Mouse (Mus musculus): ENCODE data around the gene Eva1b. TPM values are rescaled to one million over a fixed set of nuclear protein-coding genes. Genes with fewer than 3 reads are reported as not detected.

Eva1b gene
- total RNA-seq, 4 experiments from 2014 or later, result 2.4 to 5.6 (median 3.1) TPM

DNA sequence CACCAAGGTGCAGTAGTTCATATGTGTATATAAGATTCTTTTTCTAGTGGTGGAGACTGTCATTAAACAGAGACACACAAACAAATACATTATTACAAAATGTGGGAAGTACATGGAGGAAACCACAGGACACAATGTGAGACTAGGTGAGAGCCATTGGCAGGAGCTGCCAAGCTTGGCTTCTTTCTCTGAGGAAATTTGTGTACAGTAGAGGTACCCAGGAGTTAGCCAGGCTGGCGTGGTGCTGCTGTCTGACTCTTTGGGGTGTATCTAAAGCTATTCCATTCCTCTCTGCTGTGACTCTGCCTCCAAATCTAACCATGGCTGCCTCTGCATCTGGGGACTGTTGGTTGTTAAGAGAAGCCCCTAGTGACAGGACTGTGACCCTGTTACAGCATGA, 28.5 kb upstream of the Eva1b start:
- no peak for DNase-seq (ENCODE audit: low spot score in 2 of 2)

DNA sequence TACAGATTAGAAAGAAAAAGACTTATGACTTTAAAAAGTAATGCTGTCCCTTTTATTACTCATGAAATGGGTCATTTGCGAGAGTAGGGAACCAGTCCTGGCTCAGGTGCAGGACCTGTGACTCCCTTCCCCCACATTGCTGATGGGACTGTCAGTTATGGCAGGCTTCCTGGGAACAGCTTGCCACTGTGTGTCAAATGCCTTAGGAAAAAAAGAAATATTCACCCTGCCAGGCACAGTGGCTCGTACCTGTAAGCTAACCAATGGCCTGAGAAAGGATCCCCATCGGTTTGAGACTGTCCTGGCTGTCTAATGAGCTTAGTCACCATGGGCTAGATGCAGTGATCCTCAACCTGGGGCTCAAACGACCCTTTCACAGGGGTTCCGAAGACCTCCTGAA, 27.5 kb upstream of the Eva1b start:
- DNase-seq (ENCODE audit: low spot score in 2 of 2), result no peak

- DNase-seq (ENCODE audit: low spot score in 2 of 2), result no peak
These were observed 27.0 kb upstream of the Eva1b start for GRCm38 (mm10) chr4:126120506-126120905.

DNA sequence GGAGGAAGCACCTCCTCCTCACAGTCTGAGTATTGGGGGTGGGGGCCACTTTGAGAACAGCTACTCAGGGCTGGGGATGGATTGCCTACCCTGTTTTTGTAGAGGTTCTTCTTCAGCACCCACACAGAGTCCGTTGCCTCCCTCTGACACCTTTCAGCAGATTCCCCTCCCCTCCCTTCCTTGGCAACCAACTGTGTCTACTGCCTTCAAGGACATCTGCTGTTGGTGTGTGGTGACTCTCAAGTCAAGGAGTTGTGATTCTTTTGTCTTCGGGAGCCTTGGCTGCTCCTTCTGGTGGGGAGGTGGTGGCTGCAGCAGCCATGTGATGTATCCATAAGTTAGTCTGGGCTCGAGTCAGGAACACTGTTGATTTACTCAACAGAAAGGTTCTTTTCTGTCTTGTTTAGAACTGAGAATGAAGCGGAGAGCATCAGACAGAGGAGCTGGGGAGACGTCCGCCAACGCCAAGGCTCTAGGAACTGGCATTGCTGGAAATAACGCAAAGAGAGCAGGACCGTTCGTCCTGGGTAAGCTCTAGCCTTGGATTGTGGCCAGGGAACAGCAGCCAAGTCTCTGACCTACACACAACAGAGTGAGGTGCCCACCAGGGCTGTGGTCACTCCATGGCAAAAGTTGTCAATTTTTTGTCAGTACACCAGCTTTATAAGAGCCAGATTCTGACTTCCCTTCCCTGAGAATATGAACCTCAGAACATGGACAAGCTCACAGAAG, 24.1 kb upstream of the Eva1b start:
- peak in 1 of 2 experiments; percentile 71 for DNase-seq (ENCODE audit: low spot score in 2 of 2)

GRCm38 (mm10) chr4:126130502-126130901, 17.0 kb upstream of the Eva1b start:
- no peak for DNase-seq (ENCODE audit: low spot score in 2 of 2)

- DNase-seq (ENCODE audit: low spot score in 2 of 2), result peak in 1 of 2 experiments; percentile 51
These were observed 16.0 kb upstream of the Eva1b start for GRCm38 (mm10) chr4:126131290-126132121.

DNA sequence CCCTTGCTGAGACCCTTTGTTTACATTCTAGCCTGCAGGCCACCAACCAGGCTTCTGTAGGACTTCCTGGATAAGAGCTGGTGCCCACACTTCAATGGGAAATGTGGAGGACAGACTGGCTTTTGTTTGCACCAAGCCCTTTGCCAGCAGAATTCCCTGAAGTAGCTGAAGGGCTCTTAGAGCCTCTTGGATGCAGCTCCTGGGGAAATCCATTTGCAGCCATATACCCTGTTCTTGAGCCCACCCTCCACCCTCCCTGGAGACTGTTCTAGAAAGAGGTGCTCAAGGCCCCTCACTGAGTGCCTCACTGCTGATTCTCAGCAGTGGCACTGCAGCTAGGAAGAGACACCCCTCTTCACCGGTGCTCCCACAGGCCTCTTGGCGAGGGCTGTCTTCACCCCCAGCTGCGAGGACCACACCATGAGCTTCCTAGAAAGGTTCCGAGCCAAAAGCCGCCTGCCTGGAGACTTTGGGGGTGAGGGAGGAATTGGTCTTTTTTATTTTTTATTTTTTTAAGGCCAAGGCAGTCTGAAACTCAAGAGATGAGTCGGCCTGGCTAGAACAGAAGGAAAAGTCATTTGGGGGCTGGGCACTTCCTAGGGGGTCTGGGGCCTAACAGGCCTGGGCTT, 14.8 kb upstream of the Eva1b start:
- DNase-seq (ENCODE audit: low spot score in 2 of 2), result no peak

DNA sequence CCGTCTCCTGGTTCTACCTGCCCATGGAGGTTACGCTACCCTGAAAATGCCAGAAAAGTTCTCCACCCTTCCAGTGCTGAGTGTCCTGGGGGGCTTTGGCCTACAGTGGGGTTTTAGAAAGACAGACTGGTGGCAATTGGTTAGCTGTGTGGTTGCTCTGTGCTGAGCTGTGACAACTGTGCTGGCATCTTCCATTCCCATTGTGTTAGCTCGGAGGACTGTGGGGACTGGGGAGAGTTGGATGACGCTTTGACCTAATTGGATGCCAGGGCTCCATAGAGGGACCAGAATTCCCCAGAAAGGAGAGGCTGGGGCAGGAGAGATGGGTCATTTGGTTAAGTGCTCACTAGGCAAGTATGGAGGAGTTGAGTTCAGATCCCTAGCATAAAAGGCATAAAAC, 13.3 kb upstream of the Eva1b start:
- DNase-seq (ENCODE audit: low spot score in 2 of 2), result no peak

DNA sequence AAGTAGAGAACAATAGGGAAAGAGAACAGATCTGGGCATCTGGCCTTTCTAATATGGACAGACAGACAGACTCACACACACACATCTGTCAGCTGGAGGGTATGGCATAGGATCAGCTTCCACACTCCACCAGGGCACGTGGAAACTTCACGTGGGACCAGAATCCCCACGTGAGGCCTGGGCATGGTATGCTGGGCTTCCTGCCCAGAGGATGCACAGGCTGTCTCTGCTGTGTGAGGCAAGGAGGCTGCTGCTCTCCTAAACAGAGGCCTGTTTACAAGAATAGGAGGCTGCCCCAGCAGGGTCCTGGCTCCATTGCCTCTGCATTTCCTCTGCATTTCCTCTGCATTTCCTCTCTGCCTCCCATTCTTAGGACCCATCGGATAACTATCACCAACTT, 12.9 kb upstream of the Eva1b start:
- DNase-seq (ENCODE audit: low spot score in 2 of 2), result no peak

DNA sequence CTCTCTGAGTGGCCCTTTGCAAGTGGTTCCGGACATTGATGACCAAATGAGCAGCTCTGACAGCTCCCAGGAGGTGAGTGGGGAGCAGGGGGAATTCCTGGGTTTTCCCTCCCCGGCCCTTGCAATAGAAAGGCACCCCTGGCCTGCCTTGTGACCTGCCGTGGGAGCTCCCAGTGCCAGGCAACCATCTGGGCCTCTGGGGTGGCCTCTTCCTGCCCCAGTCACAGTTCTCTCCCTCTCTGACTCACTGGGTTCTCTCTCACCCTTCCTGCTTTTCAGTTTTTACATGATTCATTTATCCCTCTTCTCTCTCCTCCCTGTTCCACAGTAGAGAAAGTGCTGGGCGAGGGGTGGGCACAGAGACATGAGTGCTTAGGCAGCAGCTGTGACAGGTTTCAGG, 9.8 kb upstream of the Eva1b start:
- DNase-seq (ENCODE audit: low spot score in 2 of 2), result no peak

- no peak for DNase-seq (ENCODE audit: low spot score in 2 of 2)
These were observed 6.5 kb upstream of the Eva1b start for GRCm38 (mm10) chr4:126141021-126141420.

DNA sequence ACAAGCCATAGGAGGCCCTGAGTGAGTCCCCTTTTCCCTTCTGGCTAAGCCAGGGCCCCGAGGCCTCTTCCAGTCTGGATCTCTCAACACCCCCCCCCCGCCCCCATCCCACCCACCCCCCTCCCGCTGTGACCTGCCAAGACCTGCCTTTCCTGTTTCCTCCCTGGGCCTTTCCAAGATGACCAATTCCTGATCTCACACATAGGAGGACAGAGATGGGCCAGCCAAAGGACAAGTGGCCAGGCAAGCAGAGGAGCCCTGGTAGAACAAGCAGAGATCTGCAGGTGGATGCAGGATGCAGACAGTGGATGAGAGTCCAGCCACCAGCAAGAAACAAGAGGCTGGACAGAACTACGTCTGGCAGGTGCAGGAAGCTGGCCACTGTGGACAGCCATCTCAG, 2.1 kb upstream of the Eva1b start:
- no peak for DNase-seq (ENCODE audit: low spot score in 2 of 2)

GRCm38 (mm10) chr4:126146974-126147532, 491 bp upstream of the Eva1b start:
- no peak for DNase-seq (ENCODE audit: low spot score in 2 of 2)

- no peak for DNase-seq (ENCODE audit: low spot score in 2 of 2)
These were observed 817 bp downstream of the Eva1b start for GRCm38 (mm10) chr4:126148161-126148961.

GRCm38 (mm10) chr4:126149041-126149676, 1.6 kb downstream of the Eva1b start:
- no peak for DNase-seq (ENCODE audit: low spot score in 2 of 2)

- DNase-seq (ENCODE audit: low spot score in 2 of 2), result no peak
These were observed 2.3 kb downstream of the Eva1b start for GRCm38 (mm10) chr4:126149798-126150197.

GRCm38 (mm10) chr4:126150297-126150948, 2.9 kb downstream of the Eva1b start:
- DNase-seq (ENCODE audit: low spot score in 2 of 2), result no peak

DNA sequence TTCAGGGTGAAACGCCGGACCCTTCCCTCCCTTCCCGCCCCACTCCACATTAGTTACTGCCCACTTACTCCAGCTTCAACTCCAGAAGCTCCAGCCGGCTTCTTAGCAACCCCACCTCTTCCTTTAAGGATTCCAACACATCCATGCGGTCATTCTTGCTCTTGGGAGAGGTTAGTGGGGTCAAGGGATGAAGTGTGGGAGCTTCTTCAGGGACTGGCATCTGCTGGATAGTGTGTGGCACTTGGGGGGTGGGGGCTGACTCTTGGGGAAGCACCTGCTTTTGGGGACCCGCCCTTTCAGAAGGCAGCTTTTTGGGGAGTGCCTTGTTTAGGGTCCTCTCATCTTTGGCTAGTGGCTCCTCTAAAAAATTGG, 3.4 kb downstream of the Eva1b start:
- no peak for DNase-seq (ENCODE audit: low spot score in 2 of 2)

DNA sequence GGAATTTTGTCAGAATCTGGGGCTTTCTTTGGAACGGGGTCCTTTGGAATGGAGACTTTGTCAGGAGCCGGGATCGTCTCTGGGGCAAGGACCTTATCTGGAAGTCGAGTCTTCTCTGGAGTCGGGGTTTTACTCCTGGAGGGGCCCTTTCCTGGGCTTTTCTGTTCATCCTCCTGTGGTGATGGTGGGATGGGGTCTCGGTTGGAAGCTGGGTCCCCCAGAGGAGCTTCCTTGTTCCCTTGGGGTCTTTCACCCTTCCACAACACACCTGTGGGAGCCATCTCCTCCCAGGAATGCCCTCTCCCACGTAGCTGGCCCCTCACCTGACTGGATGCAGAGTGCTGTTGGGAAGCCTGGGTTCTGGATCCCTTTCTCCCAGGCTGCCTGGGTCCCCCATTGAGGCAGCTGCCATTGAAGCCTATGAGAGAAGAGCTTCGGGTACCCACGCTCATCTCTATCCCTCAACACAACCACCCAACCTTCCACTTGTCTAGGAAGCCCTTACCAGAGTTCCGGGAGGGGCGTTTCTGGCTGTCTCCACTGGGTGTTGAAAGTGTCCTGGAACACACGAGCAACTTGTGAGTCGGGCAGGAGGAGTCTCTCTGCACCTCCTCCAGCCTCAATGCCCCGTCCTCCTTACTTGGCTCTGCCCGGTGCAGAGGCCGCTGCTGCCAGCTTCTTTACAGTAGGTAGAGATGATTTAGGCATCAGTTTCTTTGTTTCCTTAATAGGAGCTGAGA, 4.3 kb downstream of the Eva1b start:
- no peak for DNase-seq (ENCODE audit: low spot score in 2 of 2)
